Mouse (Mus musculus) small intestine, adult 2 months (tissue): Measurements from ENCODE around the gene Cnp. TPM values are rescaled to one million over a fixed set of nuclear protein-coding genes. Genes with fewer than 3 reads are reported as not detected.

Source experiments
- H3K27ac ChIP-seq: fragments of 200-500 bp; 2 replicates; pipeline ENCODE4 v1.5.1; 2012; ENCODE audit warnings: low read depth, low read length, control low read depth, inconsistent platforms; ENCODE audit not compliant: insufficient read depth
- H3K27me3 ChIP-seq: fragments of 200-500 bp; 2 replicates; pipeline ENCODE4 v1.6.1; 2012; ENCODE audit warnings: mild to moderate bottlenecking, moderate library complexity, low read length, inconsistent platforms; ENCODE audit not compliant: control insufficient read depth, insufficient read depth
- H3K36me3 ChIP-seq: fragments of 200-500 bp; 2 replicates; pipeline ENCODE4 v1.6.1; 2012; ENCODE audit warnings: mild to moderate bottlenecking, low read length, control low read depth, inconsistent platforms; ENCODE audit not compliant: control insufficient read depth, insufficient read depth
- H3K4me1 ChIP-seq: fragments of 200-500 bp; 2 replicates; pipeline ENCODE4 v1.6.1; 2012; ENCODE audit warnings: low read length, inconsistent platforms, mixed read lengths; ENCODE audit not compliant: control insufficient read depth, insufficient read depth, insufficient read length
- H3K4me3 ChIP-seq: fragments of 200-500 bp; 2 replicates; pipeline ENCODE4 v1.5.1; 2012; ENCODE audit warnings: low read depth, mild to moderate bottlenecking, control low read depth, inconsistent platforms, low read length, moderate library complexity
- CTCF ChIP-seq: fragments of 200-500 bp; IDR thresholded peaks from 2 replicates; pipeline ENCODE4 v1.5.1; 2012; ENCODE audit warnings: low read depth, mild to moderate bottlenecking, control low read depth, inconsistent platforms, low read length, moderate library complexity, mixed read lengths; ENCODE audit not compliant: insufficient replicate concordance, insufficient read length; ENCODE audit errors: extremely low read depth
- POLR2A ChIP-seq: fragments of 200-500 bp; IDR thresholded peaks from 2 replicates; pipeline ENCODE4 v1.6.1; 2012; ENCODE audit warnings: low read depth, mild to moderate bottlenecking, control low read depth, inconsistent platforms, low read length, moderate library complexity
- WGBS: fragments of 180-500 bp; shearing (Covaris S2); methylation state at CpG from one replicate; pipeline ENCODE4 v1.1.7; 2018; 5-methylcytosine and 5-hydroxymethylcytosine counted together
- polyA plus RNA-seq: library from polyadenylated mRNA; depleted of rRNA; stranded (reverse); fragments of >200 nt; gene quantifications from 2 replicates; pipeline ENCODE4 v1.2.3, GENCODE M21; 2012; rRNA removed

Gene Cnp
- 12.1 and 19.4 TPM in 2 replicates for polyA plus RNA-seq

DNA sequence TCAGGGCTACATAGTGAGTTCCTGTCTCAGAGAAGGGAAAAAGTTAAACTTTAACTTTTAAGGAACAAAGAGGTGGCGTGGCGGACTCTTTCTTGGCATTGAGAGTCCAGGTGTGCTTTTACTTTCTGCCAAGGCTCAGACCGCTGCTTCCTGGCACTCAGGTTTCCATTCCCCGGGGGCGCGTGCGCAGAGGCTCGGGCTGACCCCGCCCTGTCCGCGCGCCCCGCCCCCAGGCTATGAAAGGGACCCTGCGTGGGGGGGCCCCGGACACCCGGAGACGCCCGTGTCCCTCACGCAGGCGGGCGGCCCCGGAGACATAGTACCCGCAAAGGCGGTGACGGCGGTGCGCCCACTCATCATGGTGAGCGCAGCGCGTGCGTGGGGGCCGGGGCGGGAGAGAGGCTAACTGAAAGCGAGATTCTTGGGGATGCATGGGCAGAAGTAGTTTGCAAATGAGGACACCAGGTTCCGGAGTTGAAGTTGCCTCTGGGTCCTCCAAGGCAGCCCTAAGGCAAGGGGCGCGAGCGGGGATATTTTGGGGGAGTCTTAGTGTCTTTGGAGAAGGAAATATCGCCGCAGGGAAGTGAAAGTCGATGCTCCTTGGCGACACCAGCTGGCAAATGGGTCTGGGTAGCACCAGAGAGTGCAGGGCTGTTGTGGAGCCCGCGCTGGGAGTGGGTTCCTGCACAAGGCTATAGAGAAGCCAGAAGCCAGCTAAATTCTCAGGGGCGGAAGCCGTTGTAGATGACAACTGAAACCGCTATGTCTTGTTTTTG, at the start of gene Cnp:
Gene Cnp (plus strand): TSS at position 197 of the 776 bp plus-strand sequence.
- Histone ChIP-seq H3K36me3 (peaks cover 8% of the 10 kb centered on the region), H3K27ac (peak within 1 kb of the TSS; percentile 62), H3K4me1 (peaks cover 12% of the 10 kb centered on the region), H3K27me3 (no peaks in the 10 kb centered on the region), H3K4me3 (peak within 1 kb of the TSS; percentile 66)
- TF ChIP-seq POLR2A: peak; percentile 72
- TF ChIP-seq CTCF: no peak
- WGBS: under 1% methylated on average over 47 of the region's 47 CpGs

DNA sequence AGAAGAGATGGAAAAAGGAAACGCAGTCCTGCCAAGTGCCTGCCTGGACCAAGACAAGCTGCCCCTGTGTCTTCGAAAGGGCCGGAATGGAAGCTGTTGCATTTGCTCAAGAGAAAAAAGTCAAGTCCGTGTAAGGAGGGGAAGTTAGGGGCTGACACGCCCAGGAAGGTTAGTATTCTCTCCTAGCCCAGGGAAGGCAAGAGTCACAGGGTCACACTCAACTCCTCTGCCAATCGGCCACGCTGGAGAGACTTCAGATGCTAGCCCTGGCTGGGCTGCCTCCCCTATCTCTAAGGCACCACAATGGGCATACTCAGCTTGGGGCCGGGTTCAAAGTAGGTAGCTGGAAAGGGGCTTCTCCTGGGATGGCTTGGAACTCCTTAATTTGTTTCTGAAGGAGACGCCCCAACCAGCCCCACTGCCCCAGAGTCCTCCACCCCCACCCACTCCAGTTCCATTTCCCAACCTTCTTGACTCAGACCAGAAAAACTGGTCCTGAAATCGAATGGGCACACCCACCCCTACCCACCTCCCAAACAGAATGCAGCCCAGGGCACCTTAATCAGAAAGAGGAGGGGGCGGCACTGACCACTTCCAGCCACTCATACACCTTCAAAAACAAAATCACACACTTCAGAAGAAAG, 49.6 kb upstream of the Cnp start:
- peaks cover 12% of the 10 kb centered on the region for H3K4me1 ChIP-seq
- no peak overlapping the region for H3K4me3 ChIP-seq
- TF ChIP-seq POLR2A (no peak), CTCF (no peak)
- H3K27ac ChIP-seq: no peak overlapping the region
- peaks cover 36% of the 10 kb centered on the region for H3K36me3 ChIP-seq
- WGBS: 46% methylated on average over 11 of the region's 11 CpGs
- no peaks in the 10 kb centered on the region for H3K27me3 ChIP-seq

DNA sequence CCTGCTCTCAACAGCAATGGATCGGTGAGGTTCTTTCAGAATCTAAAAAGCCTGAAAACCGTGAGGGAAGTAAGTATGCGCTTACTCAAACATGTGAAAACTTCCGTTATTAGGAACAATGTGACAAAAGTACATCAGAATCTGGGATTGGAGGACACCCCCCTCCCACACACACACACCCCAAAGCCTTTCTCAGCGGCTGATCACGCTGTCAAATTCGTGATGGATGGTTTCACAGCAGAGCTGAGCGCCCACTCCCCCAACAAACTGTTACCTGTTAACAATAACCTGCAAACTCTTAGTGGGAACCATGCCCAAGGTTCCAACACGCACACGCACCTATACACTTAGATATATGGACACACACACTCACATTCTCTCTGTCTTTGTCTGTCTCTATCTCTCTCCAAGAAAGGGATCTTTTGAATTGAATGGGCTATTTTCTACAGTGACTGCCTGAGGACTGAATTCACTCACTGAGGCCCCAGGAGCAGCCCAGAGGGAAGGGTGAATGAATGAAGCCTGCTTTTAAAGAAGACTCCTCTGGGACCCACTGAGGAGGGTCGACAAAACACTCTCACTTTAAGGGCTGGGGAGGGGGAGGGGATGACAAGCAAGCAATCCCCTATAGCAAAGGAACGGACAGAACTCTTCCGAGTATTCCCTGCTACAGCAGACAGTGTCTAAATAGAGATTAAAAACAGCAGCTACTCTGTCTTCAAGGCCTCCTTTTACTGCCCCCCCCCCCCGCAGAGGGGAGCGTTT, 48.5 kb upstream of the Cnp start:
- Histone ChIP-seq H3K27me3 (no peaks in the 10 kb centered on the region), H3K27ac (no peak overlapping the region), H3K4me1 (peaks cover 12% of the 10 kb centered on the region), H3K36me3 (peaks cover 25% of the 10 kb centered on the region), H3K4me3 (peak overlapping the region; percentile 70; the same call in 1 of the 2 replicates)
- 49% methylated on average over 15 of the region's 15 CpGs for WGBS
- no peak for TF ChIP-seq CTCF
- TF ChIP-seq POLR2A: no peak

DNA sequence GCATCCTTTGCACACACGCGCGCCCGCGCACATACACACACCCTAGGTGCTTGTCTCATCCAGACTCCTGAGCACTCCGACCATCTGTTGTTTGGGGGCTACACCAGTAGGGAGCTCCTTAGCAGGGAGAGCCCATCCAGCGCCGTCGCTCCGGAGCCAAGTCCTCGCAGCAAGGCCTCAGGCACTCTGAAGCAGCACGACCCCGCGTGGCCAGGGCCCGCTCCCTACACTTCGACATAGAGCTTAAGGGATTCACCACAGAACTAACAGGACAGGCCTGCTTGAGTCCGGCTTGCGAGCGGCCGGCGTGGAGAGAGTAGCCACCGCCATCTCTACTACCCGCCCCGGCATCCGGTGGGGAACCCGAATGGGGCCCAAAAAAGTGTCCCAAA, 47.6 kb upstream of the Cnp start:
- no peaks in the 10 kb centered on the region for H3K27me3 ChIP-seq
- H3K27ac ChIP-seq: peak overlapping the region; percentile 39; the same call in 1 of the 2 replicates
- TF ChIP-seq CTCF (no peak), POLR2A (no peak)
- H3K4me3 ChIP-seq: peak overlapping the region; percentile 70
- WGBS: under 1% methylated on average over 26 of the region's 26 CpGs
- peaks cover 17% of the 10 kb centered on the region for H3K36me3 ChIP-seq
- H3K4me1 ChIP-seq: peaks cover 12% of the 10 kb centered on the region

DNA sequence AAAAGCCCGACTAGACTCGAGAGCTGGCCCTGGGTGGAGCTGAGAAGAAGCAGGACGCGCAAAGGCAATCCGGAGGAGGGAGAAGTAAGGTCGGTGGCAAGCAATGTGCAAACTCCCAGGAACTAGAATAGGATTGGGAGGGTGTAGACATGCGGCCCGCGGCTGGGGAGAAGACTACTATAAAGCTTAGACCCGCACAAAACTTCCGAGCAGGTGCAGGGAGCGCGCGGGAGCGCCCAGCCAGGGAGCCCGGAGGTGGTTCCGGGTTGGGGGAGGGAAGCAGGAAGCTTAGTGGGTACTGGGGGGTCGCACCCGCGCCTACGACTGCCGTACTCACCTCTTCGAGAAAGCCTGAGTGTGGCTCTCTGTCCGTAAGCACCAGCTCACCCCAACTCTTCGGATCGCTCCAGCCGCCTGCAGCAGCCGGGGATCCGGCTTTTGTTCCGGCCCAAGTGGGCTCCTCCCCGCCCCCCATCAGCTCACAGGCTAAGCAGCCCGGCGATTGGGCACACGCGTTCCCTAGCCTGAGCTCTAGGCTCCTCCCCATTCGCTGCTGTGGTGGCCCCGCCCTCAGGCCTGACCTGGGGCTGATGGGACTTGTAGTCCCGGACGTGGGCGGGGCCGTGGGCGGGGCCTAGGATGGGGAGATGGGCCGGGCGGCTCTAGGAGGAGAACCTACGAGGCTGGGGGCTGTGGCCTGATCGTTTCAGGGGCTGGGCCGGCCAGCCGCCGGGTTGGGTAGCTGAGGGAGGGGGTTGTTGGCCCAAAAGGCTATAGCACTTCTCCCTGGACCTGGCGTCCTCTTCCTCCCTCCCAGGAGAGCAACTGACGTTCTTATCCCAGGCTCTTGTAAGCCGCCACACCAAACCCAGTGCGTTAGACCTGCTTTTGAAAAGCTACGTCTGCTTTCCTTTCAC, 47.0 kb upstream of the Cnp start, which contains the start of gene Acly:
Gene Acly (minus strand): TSS at position 543 of the 917 bp plus-strand sequence.
- H3K4me3 ChIP-seq: peak within 1 kb of the TSS; percentile 70
- H3K27me3 ChIP-seq: no peaks in the 10 kb centered on the region
- peaks cover 12% of the 10 kb centered on the region for H3K4me1 ChIP-seq
- H3K27ac ChIP-seq: peak within 1 kb of the TSS; percentile 48
- TF ChIP-seq POLR2A: peak; percentile 96
- TF ChIP-seq CTCF: no peak
- WGBS: under 1% methylated on average over 54 of the region's 54 CpGs
- H3K36me3 ChIP-seq: peaks cover 11% of the 10 kb centered on the region
